Mouse (Mus musculus): Measurements from ENCODE around the gene Rhobtb1. TPM values are rescaled to one million over a fixed set of nuclear protein-coding genes. Genes with fewer than 3 reads are reported as not detected.

Rhobtb1 gene
- polyA plus RNA-seq, 1 experiment, result 7.5 TPM

DNA sequence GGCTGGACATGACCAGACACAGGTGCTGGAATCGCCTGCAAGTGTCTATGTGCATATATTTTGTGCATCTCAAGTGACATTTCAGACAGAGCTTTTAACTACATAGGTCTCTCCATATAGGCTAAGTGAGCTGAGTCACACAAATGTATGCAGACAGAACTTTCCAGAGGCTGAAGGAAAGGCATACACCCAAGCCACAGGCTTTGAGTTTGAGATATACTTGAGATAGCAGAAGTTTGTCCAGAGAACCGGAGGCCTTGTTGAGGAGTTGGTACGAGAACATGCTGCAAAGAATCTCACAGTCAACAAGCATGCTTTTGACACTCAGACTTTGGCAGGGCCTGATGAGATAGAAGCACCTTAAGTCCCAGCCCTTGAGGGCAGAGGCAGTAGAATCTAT, 151.4 kb downstream of the Rhobtb1 start:
- Histone ChIP-seq H3K4me3 (no peak overlapping the region), H3K4me2 (ENCODE audit: low read depth) (no peak overlapping the region), H3K79me2 (ENCODE audit: control insufficient read depth, insufficient read depth) (no peaks in the 10 kb centered on the region), H3ac (ENCODE audit: control insufficient read depth, insufficient read length) (no peak overlapping the region), H3K36me3 (ENCODE audit: control insufficient read depth, insufficient read depth) (no peaks in the 10 kb centered on the region), H3K27me3 (ENCODE audit: control insufficient read depth, insufficient read depth, insufficient read length) (no peaks in the 10 kb centered on the region)
- TF ChIP-seq E2F4 (IDR thresholded peaks at IDR 0.05; ENCODE audit: insufficient read depth) (no peak), MYOD1 (IDR thresholded peaks at IDR 0.05; ENCODE audit: control insufficient read depth in 1 of 3, insufficient read length in 2 of 3, low read depth in 2 of 3) (no peak), TCF12 (IDR thresholded peaks at IDR 0.05; ENCODE audit: insufficient read depth, poor library complexity, severe bottlenecking) (no peak), MAX (IDR thresholded peaks at IDR 0.05; ENCODE audit: low read depth) (no peak), POLR2A (IDR thresholded peaks at IDR 0.05; ENCODE audit: insufficient read length, low read depth) (no peak), POLR2AphosphoS2 (IDR thresholded peaks at IDR 0.05; ENCODE audit: insufficient read length, low read depth) (no peak), TCF3 (IDR thresholded peaks at IDR 0.05; ENCODE audit: insufficient read length, low read depth) (no peak), CEBPB (IDR thresholded peaks at IDR 0.05; ENCODE audit: insufficient read depth, poor library complexity, severe bottlenecking) (no peak), REST (IDR thresholded peaks at IDR 0.05; ENCODE audit: insufficient read depth, insufficient read length) (no peak), MYOG (IDR thresholded peaks at IDR 0.05; ENCODE audit: control insufficient read depth in 1 of 3, insufficient read depth in 1 of 3, insufficient read length in 2 of 3, low read depth in 2 of 3) (no peak), SRF (IDR thresholded peaks at IDR 0.05; ENCODE audit: control insufficient read depth, insufficient read length, low read depth) (no peak), USF1 (IDR thresholded peaks at IDR 0.05; ENCODE audit: low read depth) (no peak)

DNA sequence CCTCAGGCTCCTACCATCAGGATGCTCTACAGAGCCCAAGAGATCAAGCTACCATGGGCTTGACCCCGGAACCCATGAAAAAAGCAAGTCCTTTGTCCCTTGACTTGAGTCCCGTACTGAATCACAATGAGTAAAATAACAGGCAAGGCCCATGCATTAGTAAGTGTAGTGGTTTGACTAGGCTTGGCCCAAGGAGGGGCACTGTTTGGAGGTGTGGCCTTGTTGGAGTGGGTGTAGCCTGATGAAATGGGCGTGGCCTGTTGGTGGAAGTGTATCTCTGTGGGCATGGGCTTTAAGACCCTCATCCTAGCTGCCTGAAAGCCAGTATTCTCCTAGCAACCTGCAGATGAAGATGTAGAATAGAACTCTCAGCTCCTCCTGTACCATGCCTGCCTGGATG, 153.6 kb downstream of the Rhobtb1 start:
- no peak for TF ChIP-seq TCF3 (IDR thresholded peaks at IDR 0.05; ENCODE audit: insufficient read length, low read depth)
- TF ChIP-seq E2F4 (IDR thresholded peaks at IDR 0.05; ENCODE audit: insufficient read depth), result no peak
- no peak for TF ChIP-seq TCF12 (IDR thresholded peaks at IDR 0.05; ENCODE audit: insufficient read depth, poor library complexity, severe bottlenecking)
- no peak for TF ChIP-seq REST (IDR thresholded peaks at IDR 0.05; ENCODE audit: insufficient read depth, insufficient read length)
- no peak for TF ChIP-seq MAX (IDR thresholded peaks at IDR 0.05; ENCODE audit: low read depth)
- no peak for TF ChIP-seq MYOD1 (IDR thresholded peaks at IDR 0.05; ENCODE audit: control insufficient read depth in 1 of 3, insufficient read length in 2 of 3, low read depth in 2 of 3)
- TF ChIP-seq POLR2A (IDR thresholded peaks at IDR 0.05; ENCODE audit: insufficient read length, low read depth), result no peak
- no peak for TF ChIP-seq SRF (IDR thresholded peaks at IDR 0.05; ENCODE audit: control insufficient read depth, insufficient read length, low read depth)
- no peak for TF ChIP-seq CEBPB (IDR thresholded peaks at IDR 0.05; ENCODE audit: insufficient read depth, poor library complexity, severe bottlenecking)
- TF ChIP-seq POLR2AphosphoS2 (IDR thresholded peaks at IDR 0.05; ENCODE audit: insufficient read length, low read depth), result no peak
- TF ChIP-seq MYOG (IDR thresholded peaks at IDR 0.05; ENCODE audit: control insufficient read depth in 1 of 3, insufficient read depth in 1 of 3, insufficient read length in 2 of 3, low read depth in 2 of 3), result no peak
- no peak for TF ChIP-seq USF1 (IDR thresholded peaks at IDR 0.05; ENCODE audit: low read depth)
- Histone ChIP-seq H3K36me3 (ENCODE audit: control insufficient read depth, insufficient read depth) (no peaks in the 10 kb centered on the region), H3ac (ENCODE audit: control insufficient read depth, insufficient read length) (no peak overlapping the region), H3K79me2 (ENCODE audit: control insufficient read depth, insufficient read depth) (no peaks in the 10 kb centered on the region), H3K4me3 (no peak overlapping the region), H3K4me2 (ENCODE audit: low read depth) (no peak overlapping the region), H3K27me3 (ENCODE audit: control insufficient read depth, insufficient read depth, insufficient read length) (no peaks in the 10 kb centered on the region)

DNA sequence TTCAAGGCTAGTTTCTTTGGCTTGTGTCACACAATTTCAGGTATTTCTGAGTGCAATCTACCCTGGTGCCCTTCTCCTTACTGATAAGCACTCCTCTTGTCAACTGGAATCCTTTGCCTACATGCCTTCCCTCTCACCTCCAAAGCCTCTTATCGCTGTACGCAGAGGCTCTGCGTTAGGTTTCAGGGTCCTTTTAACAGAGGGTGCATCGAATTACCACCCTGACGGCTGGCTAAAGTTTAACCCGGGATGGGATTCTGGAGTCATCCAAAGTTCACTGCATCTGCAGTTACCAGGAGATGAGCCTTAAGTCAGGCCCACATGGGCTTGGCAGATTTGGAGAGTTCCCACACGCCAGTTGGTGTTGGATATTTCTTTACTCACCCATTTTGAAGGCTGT, 154.4 kb downstream of the Rhobtb1 start:
- TF ChIP-seq MYOG (IDR thresholded peaks at IDR 0.05; ENCODE audit: control insufficient read depth in 1 of 3, insufficient read depth in 1 of 3, insufficient read length in 2 of 3, low read depth in 2 of 3) (no peak), POLR2A (IDR thresholded peaks at IDR 0.05; ENCODE audit: insufficient read length, low read depth) (no peak), TCF3 (IDR thresholded peaks at IDR 0.05; ENCODE audit: insufficient read length, low read depth) (no peak), E2F4 (IDR thresholded peaks at IDR 0.05; ENCODE audit: insufficient read depth) (no peak), CEBPB (IDR thresholded peaks at IDR 0.05; ENCODE audit: insufficient read depth, poor library complexity, severe bottlenecking) (no peak), REST (IDR thresholded peaks at IDR 0.05; ENCODE audit: insufficient read depth, insufficient read length) (no peak), USF1 (IDR thresholded peaks at IDR 0.05; ENCODE audit: low read depth) (no peak), SRF (IDR thresholded peaks at IDR 0.05; ENCODE audit: control insufficient read depth, insufficient read length, low read depth) (no peak), TCF12 (IDR thresholded peaks at IDR 0.05; ENCODE audit: insufficient read depth, poor library complexity, severe bottlenecking) (no peak), MYOD1 (IDR thresholded peaks at IDR 0.05; ENCODE audit: control insufficient read depth in 1 of 3, insufficient read length in 2 of 3, low read depth in 2 of 3) (no peak), POLR2AphosphoS2 (IDR thresholded peaks at IDR 0.05; ENCODE audit: insufficient read length, low read depth) (no peak), MAX (IDR thresholded peaks at IDR 0.05; ENCODE audit: low read depth) (no peak)
- no peak overlapping the region for H3K4me2 ChIP-seq (ENCODE audit: low read depth)
- no peak overlapping the region for H3K4me3 ChIP-seq
- no peak overlapping the region for H3ac ChIP-seq (ENCODE audit: control insufficient read depth, insufficient read length)
- no peaks in the 10 kb centered on the region for H3K27me3 ChIP-seq (ENCODE audit: control insufficient read depth, insufficient read depth, insufficient read length)
- no peaks in the 10 kb centered on the region for H3K36me3 ChIP-seq (ENCODE audit: control insufficient read depth, insufficient read depth)
- no peaks in the 10 kb centered on the region for H3K79me2 ChIP-seq (ENCODE audit: control insufficient read depth, insufficient read depth)

DNA sequence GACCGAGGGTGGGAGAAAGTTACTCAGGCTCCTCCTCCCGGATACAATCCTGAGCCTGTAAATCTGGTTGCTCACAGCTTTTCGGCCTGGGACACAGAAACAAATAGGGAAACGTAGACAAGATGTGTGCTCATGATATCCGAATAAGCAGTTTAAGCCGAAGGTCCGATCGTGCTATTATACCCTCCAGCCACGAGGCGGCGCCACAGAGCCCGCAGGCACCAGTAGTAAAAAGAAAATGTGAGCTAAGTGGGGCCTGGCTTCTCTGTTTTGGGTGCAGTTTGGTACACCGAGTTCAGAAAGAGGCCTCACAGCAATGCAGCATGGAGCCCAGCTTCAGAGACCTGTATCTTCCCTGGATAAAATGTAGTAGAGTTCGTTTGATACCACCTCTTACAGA, 155.0 kb downstream of the Rhobtb1 start:
- TF ChIP-seq POLR2A (IDR thresholded peaks at IDR 0.05; ENCODE audit: insufficient read length, low read depth) (no peak), REST (IDR thresholded peaks at IDR 0.05; ENCODE audit: insufficient read depth, insufficient read length) (no peak), TCF3 (IDR thresholded peaks at IDR 0.05; ENCODE audit: insufficient read length, low read depth) (no peak)
- Histone ChIP-seq H3K4me3 (no peak overlapping the region), H3K4me2 (ENCODE audit: low read depth) (no peak overlapping the region), H3K27me3 (ENCODE audit: control insufficient read depth, insufficient read depth, insufficient read length) (no peaks in the 10 kb centered on the region), H3ac (ENCODE audit: control insufficient read depth, insufficient read length) (no peak overlapping the region), H3K79me2 (ENCODE audit: control insufficient read depth, insufficient read depth) (no peaks in the 10 kb centered on the region), H3K36me3 (ENCODE audit: control insufficient read depth, insufficient read depth) (no peaks in the 10 kb centered on the region)

DNA sequence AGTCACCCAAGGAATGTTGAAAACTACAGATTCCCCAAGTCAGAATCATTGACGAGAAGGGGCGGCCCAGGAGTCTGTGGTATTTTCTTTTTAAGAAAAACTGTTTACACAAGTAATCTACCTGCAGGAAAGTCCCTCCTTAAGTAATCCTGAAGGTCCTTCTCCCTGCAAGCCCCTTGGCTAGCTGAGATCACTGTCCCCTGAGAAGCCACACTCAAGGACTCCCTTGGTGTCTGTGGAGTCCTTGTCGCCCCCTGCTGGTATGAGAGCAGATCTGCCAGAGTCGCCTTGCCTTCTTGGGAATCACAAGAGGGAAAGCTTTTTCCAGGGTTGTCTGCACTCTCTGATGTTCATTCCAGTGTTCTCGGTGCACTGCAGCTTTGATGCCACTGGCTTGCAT, 155.8 kb downstream of the Rhobtb1 start:
- Histone ChIP-seq H3K36me3 (ENCODE audit: control insufficient read depth, insufficient read depth) (no peaks in the 10 kb centered on the region), H3K4me3 (no peak overlapping the region), H3K4me2 (ENCODE audit: low read depth) (no peak overlapping the region), H3ac (ENCODE audit: control insufficient read depth, insufficient read length) (no peak overlapping the region), H3K79me2 (ENCODE audit: control insufficient read depth, insufficient read depth) (no peaks in the 10 kb centered on the region), H3K27me3 (ENCODE audit: control insufficient read depth, insufficient read depth, insufficient read length) (no peaks in the 10 kb centered on the region)
- TF ChIP-seq MYOD1 (IDR thresholded peaks at IDR 0.05; ENCODE audit: control insufficient read depth in 1 of 3, insufficient read length in 2 of 3, low read depth in 2 of 3), result no peak
- TF ChIP-seq REST (IDR thresholded peaks at IDR 0.05; ENCODE audit: insufficient read depth, insufficient read length), result no peak
- no peak for TF ChIP-seq MYOG (IDR thresholded peaks at IDR 0.05; ENCODE audit: control insufficient read depth in 1 of 3, insufficient read depth in 1 of 3, insufficient read length in 2 of 3, low read depth in 2 of 3)
- TF ChIP-seq SRF (IDR thresholded peaks at IDR 0.05; ENCODE audit: control insufficient read depth, insufficient read length, low read depth), result no peak
- TF ChIP-seq POLR2AphosphoS2 (IDR thresholded peaks at IDR 0.05; ENCODE audit: insufficient read length, low read depth), result no peak
- no peak for TF ChIP-seq CEBPB (IDR thresholded peaks at IDR 0.05; ENCODE audit: insufficient read depth, poor library complexity, severe bottlenecking)
- TF ChIP-seq POLR2A (IDR thresholded peaks at IDR 0.05; ENCODE audit: insufficient read length, low read depth), result no peak
- no peak for TF ChIP-seq E2F4 (IDR thresholded peaks at IDR 0.05; ENCODE audit: insufficient read depth)
- TF ChIP-seq TCF12 (IDR thresholded peaks at IDR 0.05; ENCODE audit: insufficient read depth, poor library complexity, severe bottlenecking), result no peak
- no peak for TF ChIP-seq MAX (IDR thresholded peaks at IDR 0.05; ENCODE audit: low read depth)
